Mouse (Mus musculus): ENCODE results near the gene Rad9a. TPM values are rescaled to one million over a fixed set of nuclear protein-coding genes. Genes with fewer than 3 reads are reported as not detected.

Rad9a gene
- total RNA-seq, 2 experiments from 2014 or later = 2.5 to 3.5 TPM

DNA sequence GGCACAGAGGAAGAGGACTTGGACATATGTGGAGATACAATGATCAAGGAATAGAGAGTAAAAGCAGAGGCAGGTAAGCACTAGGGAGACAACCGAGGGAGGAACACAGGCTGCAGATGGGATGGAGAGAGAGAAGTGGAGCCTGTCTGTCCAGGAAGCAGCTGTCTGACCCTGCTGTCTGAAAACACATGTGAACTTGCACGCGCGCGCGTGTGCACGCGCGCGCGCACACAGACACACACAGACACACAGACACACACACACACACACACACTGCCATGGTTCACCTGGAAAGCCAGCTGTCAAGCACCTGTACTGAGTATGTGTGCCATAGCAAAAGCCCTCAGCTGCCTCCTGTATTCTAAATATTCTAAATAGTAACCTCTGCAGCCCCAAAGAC is 16.8 kb upstream of the Rad9a start:
- no peak for DNase-seq

DNA sequence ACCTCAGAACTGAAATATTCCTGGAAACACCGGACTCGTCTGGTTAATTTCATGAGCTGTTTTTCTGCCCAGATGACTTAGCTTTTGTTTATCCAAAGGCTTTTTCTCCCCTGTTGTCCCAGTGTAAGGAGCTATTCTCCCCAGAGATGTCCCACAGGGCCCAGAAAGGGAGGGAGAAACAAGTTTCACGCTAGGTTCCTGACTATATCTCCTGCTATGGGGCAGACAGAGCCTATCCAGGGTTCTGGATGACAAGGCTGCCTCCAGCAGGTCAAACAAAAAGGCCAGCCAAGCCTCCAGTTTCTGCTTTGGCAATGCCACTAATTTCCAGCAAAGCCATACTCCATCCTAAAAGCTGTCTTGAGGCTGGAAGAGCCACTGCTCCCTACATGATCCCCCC is 16.4 kb upstream of the Rad9a start:
- no peak for DNase-seq

DNA sequence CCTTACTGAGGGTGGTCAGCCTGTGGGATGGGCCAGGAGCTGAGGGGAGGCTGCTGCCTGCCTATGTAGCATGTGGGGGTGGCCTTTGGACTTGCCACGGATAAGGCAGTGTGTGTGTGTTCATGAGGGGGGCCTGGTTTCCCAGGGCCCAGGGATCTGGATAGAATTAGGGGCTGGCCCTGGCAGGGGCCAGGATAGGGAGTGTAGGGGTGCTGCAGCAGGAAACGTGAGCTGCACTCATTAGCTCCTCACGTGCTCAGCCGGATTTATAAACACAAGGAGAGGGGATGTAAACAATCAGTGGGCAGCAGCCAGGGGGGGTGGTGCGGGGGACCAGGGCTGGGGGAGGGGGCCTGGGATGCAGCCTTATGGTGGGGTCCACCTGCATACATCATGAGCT is 15.7 kb upstream of the Rad9a start:
- no peak for DNase-seq

DNA sequence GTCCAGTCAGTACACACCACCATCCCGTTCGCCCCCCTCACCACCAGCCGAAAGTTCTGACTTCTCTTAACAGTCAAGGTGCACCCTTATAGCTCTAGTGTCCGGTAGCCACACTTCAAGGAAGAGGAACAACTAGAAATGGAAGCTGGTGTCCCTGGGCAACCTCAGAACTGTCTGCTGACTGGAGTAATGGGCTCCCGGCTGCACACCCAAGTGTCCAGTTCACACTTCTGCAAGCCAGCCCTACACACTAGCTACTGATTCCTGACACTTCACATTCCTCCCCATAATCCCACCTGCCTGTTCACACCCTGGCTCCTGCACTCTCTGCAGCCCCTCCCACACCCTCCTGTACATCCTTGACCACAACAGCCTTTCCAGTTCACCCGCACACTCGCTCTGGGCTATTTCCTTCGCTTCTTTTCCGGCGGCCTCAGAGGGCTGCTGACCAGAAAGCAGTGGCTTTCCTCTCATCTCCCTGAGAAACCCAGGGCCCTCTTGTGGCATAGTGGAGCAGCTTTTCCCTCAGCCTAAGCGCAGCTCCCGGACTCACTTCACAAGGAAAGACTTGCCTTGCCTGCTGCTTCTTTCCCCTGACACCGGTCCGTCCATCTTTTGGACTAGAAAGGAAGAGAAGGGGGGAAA is 14.7 kb upstream of the Rad9a start:
- no peak for DNase-seq

DNA sequence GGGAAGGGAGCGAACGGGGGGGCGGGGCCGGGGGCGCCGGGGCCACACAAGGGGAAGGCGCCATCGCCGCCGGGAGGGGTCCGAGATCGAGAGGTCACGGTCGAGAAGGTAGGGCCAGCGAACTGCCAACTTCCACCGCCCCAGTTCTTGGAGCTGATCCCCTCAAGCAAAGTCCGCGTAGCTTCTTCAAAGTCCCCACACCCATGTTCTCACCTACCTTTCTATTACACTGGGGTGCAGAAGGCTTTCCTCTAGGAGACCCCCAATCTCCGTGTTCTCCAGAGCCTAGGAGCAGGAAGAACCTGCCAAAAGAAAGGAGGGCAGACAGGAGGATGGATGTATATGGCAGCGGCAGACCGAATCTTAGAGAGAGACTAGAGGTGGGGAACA is 14.0 kb upstream of the Rad9a start:
- no peak for DNase-seq

DNA sequence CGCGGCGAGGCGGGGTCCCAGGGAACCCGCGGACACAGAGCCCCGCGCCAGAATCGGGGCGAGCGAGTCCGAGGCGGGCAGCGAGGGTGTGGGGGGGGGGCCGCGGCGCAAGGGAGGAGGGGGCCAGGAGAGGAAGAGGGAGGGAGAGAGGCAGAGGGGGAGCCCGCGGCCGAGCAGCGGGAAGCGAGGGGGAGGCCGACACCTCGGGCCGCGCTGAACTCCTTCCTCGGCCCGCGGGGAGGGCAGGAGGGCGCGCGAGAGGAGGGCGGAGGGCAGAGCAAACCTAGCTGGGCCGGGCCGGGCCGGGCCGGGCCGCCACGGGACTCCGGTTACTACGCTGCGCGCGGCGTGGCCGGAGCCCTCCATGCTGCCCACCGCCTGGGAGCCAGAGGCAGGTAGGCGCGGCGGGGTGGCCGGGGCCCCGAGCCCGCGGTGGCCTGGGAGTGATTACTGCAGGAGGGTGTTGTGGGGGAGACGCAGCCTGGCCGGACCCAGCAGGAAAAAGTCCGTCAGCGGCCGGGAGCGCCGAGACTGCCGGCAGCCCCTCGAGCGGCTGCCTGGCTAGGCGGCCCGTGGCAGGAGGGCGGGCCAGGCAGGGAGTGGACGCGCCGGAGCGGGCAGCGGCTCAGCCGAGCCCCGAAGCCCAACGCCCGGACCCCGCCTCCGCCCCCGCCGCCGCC is 13.4 kb upstream of the Rad9a start:
- no peak for DNase-seq

DNA sequence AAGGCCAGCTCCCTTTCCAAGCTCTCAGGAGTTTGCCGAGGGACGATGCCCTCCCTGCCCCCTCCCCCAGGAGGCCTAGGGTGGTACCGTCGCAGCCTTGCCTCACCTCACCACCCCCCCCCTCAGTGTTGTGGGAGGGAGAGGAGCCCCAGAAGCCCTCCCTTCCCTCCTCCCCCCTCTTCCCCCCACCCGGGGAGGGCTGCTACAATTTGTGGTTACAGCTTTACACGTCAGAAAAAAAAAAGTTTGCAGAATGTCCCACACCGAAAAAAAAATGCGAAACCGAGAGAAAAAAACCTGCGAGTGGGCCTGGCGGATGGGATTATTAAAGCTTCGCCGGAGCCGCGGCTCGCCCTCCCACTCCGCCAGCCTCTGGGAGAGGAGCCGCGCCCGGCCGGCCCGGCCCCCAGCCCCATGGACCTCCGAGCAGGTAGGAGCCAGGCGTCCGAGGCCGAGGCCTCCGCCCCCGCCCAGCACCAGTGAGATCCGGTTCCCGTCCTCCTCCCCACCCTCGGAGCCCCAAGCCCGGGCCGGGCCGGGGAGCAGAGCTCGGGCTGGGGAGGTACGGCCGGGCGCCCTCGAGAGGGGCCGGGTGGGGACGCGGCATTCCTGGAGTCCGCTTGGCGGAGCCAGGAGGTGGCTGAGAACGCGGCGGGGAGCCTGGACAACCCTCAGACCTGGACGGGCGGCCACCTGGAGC is 12.8 kb upstream of the Rad9a start, which contains the start of the genes Clcf1 and AC109138.7:
TSS of gene Clcf1 (plus strand) at position 168 of the 700 bp plus-strand sequence.
TSS of gene AC109138.7 (plus strand) at position 287 of the 700 bp plus-strand sequence.
- peak; percentile 54 for DNase-seq

DNA sequence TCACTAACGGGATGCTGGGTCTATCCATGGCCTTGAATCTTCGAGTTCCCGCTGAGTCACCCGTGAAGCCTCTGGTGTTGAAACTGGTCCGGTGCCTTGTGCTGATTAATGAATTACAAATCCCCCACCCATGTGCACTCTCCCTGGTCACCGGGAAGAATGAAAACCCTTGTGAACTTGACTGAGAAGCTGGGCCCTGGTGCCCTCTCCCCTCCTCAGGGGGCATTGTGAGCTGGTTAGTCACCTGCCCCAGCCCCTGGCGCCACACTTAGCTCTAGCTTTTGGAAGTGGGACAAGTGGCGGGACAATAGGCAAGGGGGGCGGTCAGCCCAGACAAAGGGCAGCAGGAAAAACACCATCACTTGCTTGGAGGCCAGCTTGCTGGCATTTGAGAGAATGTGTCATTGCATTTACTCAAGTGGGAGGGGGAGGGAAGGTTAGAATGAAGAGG is 12.1 kb upstream of the Rad9a start:
- DNase-seq = no peak

DNA sequence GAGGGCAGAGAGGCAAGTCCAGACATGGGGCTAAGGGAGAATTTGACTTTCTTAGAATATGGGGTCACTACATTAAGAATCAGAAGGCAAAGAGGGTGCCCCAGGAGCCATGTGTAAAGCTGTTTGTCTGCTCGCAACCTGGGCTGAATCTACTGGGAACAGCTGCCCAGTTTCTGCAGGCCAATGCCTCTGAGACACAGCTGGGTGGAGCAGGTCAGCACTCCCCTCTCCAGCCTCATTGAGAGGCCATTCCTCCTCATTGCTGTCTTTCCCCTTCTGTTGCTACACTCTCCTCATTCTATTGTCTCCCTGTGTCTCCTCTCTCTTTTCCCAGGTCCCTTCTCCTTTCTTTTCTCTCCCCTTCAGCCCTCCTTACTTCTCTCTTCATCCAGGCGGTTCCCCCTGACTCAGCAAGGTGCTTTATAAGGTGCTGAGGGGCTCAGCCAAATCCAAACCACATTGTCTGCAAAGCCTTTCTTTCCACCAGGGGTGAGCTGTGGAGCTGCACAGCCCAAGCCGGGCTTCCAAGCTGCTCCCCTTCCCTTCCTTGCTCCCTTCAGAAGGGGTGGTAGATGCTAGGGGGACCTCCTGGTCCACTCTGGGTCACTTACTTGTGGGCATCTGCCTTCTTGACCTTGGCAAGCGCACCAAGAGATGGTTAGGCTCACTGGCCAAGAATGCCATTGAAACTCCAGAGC is 10.6 kb upstream of the Rad9a start:
- DNase-seq = no peak

DNA sequence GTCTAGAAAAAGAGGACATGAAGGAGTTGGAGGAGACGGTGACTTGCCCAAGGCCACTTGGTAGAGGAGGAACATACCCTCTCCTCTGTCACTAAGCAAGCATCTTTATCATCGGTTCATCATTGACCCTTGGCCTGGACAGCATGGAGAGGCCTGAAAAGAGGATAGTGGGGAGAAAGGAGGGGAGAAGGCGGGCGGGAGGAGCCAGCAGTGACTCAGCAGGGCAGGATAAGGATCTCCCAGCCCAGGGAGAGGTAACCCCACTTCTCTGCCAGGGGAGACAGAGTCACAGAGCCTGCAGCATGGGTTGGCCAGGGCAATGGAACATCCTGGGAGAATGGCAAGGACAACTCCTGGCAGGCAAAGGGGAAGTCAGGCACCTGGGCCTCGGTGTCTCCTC is 7.1 kb upstream of the Rad9a start:
- DNase-seq = no peak

DNA sequence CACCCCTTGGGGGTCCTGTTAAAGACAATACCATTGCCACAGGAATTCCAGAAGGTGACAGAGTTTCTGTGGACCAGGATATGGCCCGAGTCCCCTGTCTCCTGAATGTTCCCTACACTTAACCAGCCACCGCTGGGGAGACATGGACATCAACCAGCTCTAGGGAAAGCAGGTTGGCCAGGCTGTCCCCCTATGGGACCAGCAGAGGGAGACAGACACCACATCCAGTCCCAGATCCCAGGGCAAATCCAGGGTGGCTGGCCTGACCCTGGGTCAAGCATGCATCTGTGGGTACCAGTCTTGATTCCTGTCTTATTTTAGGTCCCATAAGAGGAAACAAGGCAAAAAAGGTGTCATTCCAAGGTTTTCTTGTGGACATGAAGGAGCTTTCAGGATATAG is 5.5 kb upstream of the Rad9a start:
- DNase-seq = no peak

DNA sequence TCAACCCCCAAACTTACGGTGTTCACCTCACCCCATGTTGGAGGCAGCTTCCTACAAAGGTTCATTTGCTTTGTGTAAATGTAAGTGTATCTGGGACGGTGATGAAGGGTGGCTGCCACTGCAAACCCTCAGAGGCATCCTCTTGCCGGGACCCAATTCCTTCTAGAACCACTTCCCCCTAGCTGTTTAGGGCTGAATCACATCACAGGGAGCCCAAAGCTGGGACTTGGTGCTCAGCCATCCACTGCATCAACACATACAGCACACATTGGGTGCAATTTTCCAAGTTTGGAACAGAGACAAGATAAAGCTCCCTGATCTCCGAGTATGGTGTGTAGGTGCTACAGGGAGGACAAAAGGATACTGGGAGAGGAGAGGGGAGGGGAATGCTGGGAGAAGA is 3.4 kb upstream of the Rad9a start:
- DNase-seq = no peak

DNA sequence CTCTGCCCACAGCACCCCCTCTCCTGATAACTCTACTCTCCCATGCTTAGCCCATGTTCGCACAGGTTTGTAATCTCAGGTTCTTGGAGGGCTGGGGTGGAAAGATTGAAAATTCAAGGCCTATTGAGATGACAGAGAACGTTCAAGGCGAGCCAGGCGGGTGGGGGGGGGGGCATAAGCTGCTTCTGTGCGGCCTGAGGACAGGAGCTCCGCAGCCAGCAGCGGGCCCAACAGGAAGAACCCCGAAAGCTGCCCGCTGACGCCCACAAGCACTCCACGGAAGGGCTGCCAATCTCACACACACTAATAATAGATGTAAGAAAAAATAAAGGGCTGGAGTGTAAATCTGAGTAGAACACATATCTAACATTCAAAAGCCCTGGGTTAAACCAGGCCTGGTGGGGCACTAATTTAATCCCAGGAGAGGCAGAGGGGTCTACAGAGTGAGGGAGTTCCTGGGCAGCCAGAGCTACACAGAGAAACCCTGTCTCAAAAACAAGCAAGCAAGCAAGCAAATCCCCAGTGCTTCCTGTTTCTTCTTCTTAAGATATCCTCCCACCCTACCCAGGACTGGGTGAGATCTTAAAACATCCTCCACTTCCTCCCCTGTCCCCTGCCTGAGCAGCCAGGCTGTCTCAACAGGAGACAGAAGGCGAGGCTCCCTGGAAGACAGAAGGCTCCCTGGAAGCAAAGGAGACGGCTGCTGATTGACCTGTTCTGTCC is 2.3 kb upstream of the Rad9a start:
- no peak for DNase-seq

DNA sequence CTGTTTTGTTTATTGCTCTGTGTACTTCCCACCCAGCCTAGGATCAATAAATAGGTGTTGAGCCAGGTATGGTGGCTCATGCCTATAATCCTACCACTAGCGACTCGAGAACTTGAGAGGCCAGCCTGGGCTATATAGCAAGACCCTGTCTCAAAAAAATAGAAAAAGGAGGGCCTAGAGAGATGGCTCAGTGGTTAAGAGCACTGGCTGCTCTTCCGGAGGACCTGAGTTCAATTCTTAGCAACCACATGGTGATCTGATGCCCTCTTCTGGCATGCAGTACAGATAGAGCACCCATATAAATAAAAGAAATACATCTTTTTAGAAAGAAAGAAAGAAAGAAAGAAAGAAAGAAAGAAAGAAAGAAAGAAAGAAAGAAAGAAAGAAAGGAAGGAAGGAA is 1.7 kb upstream of the Rad9a start:
- DNase-seq = no peak

DNA sequence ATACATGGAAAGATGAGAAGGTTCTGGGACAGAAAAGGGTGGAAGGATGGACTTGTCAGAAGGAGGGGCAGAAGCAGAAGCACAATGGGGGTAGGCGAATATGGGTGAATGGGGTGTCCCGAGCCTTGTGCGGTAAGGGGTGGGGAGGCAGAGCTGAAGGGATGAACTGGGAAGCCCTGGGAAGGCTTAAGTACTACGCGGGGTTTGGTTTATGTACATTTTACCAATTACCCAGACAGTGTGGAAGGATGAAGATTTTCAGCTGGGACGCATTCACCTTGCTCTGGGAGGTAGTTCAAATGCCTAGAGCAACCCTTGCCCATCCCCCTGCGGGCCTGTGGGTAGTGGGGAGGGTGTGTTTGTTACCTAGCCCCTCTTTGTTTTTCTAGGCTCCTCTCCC is 687 bp upstream of the Rad9a start:
- DNase-seq = no peak

DNA sequence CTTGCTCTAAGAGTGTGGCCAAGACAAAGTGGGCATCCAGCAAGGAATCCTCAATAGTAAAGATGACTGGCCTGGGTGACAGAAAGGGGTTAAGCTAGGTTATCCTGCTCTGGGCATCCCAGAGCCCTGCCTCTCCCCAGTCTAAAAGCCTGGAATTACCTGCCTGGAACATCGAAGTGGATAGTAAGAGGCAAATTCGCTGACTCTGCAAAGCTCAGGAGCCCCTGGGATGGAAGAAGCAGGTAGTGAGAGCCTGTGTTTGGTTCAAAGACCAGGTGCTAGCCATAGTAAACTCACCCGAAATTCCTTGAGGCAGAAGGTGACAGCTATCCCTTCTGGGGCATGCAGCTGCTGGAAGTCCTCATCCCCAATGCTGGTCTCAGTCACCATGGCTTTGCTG is 4.3 kb downstream of the Rad9a start:
- DNase-seq = no peak

DNA sequence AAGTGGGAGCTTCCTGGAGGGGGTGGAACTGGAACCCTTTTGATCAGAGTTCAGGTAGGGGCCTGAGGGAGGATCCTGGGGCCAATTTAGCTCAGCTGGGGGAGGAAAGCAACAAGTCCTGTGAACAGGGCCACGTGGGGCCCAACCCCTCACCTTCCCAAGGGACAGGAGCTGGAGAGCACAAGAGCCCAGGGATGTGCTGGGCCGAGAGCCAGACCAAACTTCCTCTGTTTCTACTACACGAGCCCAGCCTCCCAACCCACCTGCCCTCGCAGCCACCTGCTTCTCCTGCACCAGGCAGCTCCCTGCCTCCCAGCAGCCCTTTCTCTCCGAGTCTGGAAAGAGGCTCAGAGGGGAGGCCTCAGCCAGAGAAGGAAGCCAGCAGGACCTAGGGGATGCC is 4.9 kb downstream of the Rad9a start:
- DNase-seq = no peak

DNA sequence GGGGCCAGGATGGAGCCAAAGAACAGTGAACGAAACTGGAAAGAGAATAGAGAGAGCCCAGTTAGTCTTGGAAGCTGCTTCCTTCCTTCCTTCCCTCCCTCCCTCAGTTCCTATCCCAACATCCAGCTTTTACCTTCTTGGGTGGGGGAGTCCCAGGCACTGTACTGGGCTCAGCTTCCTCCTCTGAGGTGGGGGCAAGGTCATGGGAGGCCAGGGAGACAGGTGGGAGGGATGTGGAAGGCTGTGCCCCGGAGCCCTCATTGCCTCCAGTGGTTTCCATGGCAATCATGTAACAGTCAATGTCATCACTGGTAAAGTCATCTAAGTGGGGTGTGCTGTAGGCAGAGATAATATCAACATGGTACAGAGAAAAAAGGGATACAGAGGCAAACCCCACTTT is 5.4 kb downstream of the Rad9a start:
- no peak for DNase-seq

DNA sequence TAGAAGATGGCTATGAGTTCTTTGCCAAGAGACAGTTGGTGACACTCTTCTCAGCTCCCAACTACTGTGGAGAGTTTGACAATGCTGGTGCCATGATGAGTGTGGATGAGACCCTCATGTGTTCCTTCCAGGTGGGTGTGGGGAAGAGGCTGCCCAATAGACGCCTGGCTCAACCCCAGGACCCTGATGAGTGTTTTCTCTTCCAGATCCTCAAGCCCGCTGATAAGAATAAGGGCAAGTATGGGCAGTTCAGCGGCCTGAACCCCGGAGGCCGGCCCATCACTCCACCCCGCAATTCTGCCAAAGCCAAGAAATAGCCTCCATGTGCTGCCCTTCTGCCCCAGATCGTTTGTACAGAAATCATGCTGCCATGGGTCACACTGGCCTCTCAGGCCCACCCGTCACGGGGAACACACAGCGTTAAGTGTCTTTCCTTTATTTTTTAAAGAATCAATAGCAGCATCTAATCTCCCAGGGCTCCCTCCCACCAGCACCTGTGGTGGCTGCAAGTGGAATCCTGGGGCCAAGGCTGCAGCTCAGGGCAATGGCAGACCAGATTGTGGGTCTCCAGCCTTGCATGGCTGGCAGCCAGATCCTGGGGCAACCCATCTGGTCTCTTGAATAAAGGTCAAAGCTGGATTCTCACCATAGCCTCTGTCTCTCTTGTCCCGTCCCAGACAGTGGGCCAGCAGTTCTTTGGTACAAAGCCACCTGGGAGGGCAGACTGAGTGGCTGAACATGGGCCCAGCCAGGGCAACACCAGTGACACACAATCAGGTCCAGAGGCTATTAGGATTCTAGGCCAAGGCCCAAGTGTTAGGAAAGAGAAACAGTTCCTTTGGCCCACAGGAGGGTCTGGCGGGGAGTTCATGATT is 6.4 kb downstream of the Rad9a start:
- no peak for DNase-seq

DNA sequence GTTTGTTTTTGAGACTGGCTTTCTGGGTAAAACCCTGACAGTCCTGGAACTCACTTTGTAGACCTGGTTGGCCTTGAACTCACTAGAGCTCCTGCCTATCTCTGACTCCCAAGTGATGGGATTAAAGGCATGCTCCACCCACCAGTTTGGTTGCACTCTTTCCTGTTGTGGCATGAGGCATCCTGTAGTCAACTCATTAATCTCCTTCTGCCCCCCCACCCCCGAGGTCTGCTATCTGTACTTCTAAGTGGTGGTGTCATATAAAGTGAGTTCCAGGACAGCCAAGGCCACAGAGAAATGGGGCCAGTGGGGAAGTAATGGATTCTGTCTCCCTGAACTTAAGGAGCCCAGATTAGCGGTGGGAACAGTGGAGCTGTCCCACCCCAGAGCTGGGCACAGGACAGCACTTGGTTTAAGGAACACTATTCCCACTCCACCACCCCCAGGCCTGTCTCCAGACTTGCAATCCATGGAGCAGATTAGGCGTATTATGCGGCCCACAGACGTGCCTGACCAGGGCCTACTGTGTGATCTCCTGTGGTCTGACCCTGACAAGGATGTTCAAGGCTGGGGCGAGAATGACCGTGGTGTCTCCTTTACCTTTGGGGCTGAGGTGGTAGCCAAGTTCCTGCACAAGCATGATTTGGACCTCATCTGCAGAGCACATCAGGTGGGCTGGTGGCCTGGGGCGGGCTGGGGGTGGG is 7.3 kb downstream of the Rad9a start:
- no peak for DNase-seq
